Mouse (Mus musculus): ENCODE results near the gene Mybpc2. TPM values are rescaled to one million over a fixed set of nuclear protein-coding genes. Genes with fewer than 3 reads are reported as not detected.

The Mybpc2 gene
- polyA plus RNA-seq, 1 experiment: 6.4 TPM

DNA sequence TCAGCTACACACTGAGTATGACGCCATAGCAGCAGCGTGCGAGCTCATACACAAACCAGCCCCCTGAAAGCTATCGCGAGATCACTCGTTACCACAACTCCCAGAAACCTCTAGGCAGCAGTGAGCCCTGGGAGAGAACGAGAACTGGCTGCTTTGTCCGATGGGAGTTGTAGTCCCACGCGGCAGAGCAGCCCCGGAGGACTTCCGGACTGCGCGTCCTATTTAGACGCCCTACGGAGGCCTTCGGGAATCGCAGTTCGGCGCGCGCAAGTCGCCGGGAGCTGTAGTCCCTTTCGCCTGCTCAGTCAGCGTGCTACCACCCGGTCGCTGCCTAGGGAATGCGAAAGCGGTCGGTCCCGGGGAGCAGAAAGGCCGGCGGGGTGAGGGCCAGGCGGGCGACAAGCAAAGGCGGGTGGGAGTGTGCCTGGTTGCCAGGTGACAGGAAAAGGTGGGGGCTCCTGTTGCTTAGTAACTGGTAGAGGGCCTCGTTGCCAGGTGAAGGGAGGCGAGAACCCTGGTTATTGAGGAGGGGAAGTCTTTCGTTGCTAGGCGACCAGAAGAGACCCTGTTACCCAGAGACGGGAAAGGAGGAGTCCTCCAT is 56.5 kb downstream of the Mybpc2 start, which contains the start of gene Josd2:
Gene Josd2 (plus strand): TSS at position 170 of the 601 bp plus-strand sequence.
- peak within 1 kb of the TSS; percentile 67 for H3K4me3 ChIP-seq (ENCODE audit: insufficient read depth, low read depth, low read length)
- no peaks in the 10 kb centered on the region for H3K27me3 ChIP-seq (replicated peaks; ENCODE audit: control insufficient read depth, insufficient read depth, low read length)
- H3K4me1 ChIP-seq (ENCODE audit: control insufficient read depth, insufficient read depth, low read length): no peaks in the 10 kb centered on the region
- WGBS: 1% methylated on average over 42 of the region's 42 CpGs
- DNase-seq: peak; percentile 99
- TF ChIP-seq POLR2A (IDR thresholded peaks at IDR 0.05; ENCODE audit: low read depth, low read length) (no peak), CTCF (conservative IDR thresholded peaks at IDR 0.05; ENCODE audit: insufficient read depth, insufficient read length, low read depth, low read length) (no peak)
- H3K36me3 ChIP-seq (ENCODE audit: control insufficient read depth, insufficient read depth, low read length): no peaks in the 10 kb centered on the region
- no peak within 1 kb of the TSS for H3K27ac ChIP-seq (ENCODE audit: insufficient read depth, low read depth, low read length)

DNA sequence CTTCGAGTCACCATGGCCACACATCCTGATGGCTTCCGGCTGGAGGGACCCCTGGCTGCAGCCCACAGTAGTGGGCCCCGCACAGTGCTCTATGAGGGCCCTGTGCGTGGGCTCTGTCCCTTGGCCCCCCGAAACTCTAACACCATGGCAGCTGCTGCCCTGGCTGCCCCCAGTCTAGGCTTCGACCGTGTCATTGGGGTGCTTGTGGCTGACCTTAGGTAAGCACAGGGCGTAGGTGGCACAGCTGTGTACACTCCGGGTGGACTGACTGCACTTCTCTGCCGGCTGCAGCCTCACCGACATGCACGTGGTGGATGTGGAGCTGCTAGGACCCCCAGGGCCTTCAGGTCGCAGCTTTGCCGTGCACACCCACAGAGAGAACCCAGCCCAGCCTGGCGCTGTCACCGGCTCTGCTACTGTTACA is 57.6 kb downstream of the Mybpc2 start:
- TF ChIP-seq CTCF (conservative IDR thresholded peaks at IDR 0.05; ENCODE audit: insufficient read depth, insufficient read length, low read depth, low read length) (no peak), POLR2A (IDR thresholded peaks at IDR 0.05; ENCODE audit: low read depth, low read length) (no peak)
- peak overlapping the region; percentile 51; the same call in 1 of the 2 replicates for H3K4me3 ChIP-seq (ENCODE audit: insufficient read depth, low read depth, low read length)
- H3K4me1 ChIP-seq (ENCODE audit: control insufficient read depth, insufficient read depth, low read length): no peaks in the 10 kb centered on the region
- no peaks in the 10 kb centered on the region for H3K27me3 ChIP-seq (replicated peaks; ENCODE audit: control insufficient read depth, insufficient read depth, low read length)
- WGBS: 86% methylated on average over 16 of the region's 16 CpGs
- H3K27ac ChIP-seq (ENCODE audit: insufficient read depth, low read depth, low read length): no peak overlapping the region
- no peak for DNase-seq
- H3K36me3 ChIP-seq (ENCODE audit: control insufficient read depth, insufficient read depth, low read length): no peaks in the 10 kb centered on the region

- Histone ChIP-seq H3K27ac (ENCODE audit: insufficient read depth, low read depth, low read length) (peak overlapping the region; percentile 84), H3K4me3 (ENCODE audit: insufficient read depth, low read depth, low read length) (peak overlapping the region; percentile 51), H3K4me1 (ENCODE audit: control insufficient read depth, insufficient read depth, low read length) (no peaks in the 10 kb centered on the region), H3K27me3 (replicated peaks; ENCODE audit: control insufficient read depth, insufficient read depth, low read length) (no peaks in the 10 kb centered on the region), H3K36me3 (ENCODE audit: control insufficient read depth, insufficient read depth, low read length) (no peaks in the 10 kb centered on the region)
- peak; percentile 32 for DNase-seq
- 76% methylated on average over 10 of the region's 10 CpGs for WGBS
- TF ChIP-seq POLR2A (IDR thresholded peaks at IDR 0.05; ENCODE audit: low read depth, low read length): no peak
- TF ChIP-seq CTCF (conservative IDR thresholded peaks at IDR 0.05; ENCODE audit: insufficient read depth, insufficient read length, low read depth, low read length): no peak
These were observed 58.2 kb downstream of the Mybpc2 start for GRCm38 (mm10) chr7:44466006-44466887.

DNA sequence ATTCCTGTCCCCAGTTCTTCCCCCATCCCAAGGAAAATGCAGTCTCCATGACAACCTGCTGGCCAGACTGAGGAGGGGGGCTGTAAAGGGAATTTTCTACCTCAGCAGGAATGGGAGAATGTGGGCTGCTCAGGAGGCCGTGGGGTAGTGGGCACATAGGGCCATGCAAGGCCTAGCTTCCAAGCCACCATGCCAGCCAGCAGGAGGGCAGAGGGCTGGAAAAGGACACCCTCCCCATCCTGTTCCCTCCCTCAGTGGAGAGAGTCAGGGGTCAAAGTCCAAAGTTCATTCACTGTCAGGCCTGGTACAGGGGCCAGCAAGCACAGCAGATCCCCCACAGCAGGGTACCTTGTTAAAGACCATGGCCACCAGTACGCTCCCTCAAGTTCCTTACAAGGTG is 59.3 kb downstream of the Mybpc2 start, which contains the start of gene Aspdh:
Gene Aspdh (plus strand): TSS at position 281 of the 400 bp plus-strand sequence.
- Histone ChIP-seq H3K4me3 (ENCODE audit: insufficient read depth, low read depth, low read length) (peak within 1 kb of the TSS; percentile 51), H3K36me3 (ENCODE audit: control insufficient read depth, insufficient read depth, low read length) (no peaks in the 10 kb centered on the region), H3K27ac (ENCODE audit: insufficient read depth, low read depth, low read length) (peak within 1 kb of the TSS; percentile 84), H3K27me3 (replicated peaks; ENCODE audit: control insufficient read depth, insufficient read depth, low read length) (no peaks in the 10 kb centered on the region), H3K4me1 (ENCODE audit: control insufficient read depth, insufficient read depth, low read length) (no peaks in the 10 kb centered on the region)
- TF ChIP-seq CTCF (conservative IDR thresholded peaks at IDR 0.05; ENCODE audit: insufficient read depth, insufficient read length, low read depth, low read length) (no peak), POLR2A (IDR thresholded peaks at IDR 0.05; ENCODE audit: low read depth, low read length) (peak; percentile 16)
- DNase-seq: peak; percentile 90
- 51% methylated on average over 2 of the region's 2 CpGs for WGBS

DNA sequence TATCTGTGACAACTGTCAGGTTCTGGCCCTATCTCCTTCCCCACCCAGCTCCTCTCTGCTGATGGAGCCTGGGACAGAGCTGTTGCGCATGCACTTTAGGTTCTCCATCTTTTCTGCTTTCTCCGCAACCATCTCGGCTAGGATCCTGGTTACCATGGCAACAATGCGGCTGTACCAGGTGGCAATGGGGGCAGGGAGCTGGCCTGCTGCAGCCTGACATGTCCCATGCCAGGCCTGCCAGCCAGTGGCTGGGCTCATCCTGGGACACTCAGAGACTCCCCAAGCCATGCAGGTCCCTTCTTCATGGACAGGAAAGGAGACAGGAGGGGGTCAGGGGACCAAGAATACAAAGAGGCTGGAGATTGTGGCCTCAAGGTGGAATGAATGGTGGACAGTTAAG is 59.9 kb downstream of the Mybpc2 start:
- Histone ChIP-seq H3K27ac (ENCODE audit: insufficient read depth, low read depth, low read length) (no peak overlapping the region), H3K36me3 (ENCODE audit: control insufficient read depth, insufficient read depth, low read length) (no peaks in the 10 kb centered on the region), H3K4me3 (ENCODE audit: insufficient read depth, low read depth, low read length) (no peak overlapping the region), H3K4me1 (ENCODE audit: control insufficient read depth, insufficient read depth, low read length) (no peaks in the 10 kb centered on the region), H3K27me3 (replicated peaks; ENCODE audit: control insufficient read depth, insufficient read depth, low read length) (no peaks in the 10 kb centered on the region)
- TF ChIP-seq POLR2A (IDR thresholded peaks at IDR 0.05; ENCODE audit: low read depth, low read length) (no peak), CTCF (conservative IDR thresholded peaks at IDR 0.05; ENCODE audit: insufficient read depth, insufficient read length, low read depth, low read length) (no peak)
- DNase-seq: no peak
- 51% methylated on average over 4 of the region's 4 CpGs for WGBS

DNA sequence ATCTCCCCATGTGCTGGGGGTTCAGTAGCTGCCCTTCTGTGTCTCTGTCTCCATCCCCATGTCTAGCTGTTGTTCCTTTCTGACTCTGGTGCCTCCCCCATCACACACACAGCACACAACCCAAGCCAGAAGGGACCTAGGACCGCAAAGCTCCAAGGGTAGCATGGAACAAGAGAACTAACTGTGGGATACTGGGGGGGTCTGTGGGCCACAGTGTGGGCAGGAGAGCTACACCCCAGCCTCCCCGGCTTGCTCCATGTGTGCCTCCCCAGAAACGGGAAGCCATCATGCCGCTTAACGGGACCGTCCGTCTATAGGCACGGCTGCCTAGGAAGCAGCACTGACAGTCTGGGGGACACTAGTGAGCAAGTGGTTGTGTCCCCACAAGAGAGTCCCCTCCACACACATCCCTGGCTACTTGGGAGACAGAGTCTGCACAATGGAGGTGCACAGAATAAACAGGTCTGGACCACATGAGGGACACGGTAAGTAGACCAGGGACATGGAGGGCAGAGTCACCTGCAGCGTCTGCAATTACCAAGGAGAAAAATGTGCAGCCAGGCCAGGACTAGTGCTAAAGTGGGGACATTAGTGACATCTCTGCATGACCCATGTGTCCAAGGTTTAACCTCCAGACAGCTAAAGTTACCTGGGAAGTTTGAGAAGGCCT is 60.8 kb downstream of the Mybpc2 start:
- H3K27ac ChIP-seq (ENCODE audit: insufficient read depth, low read depth, low read length): no peak overlapping the region
- no peaks in the 10 kb centered on the region for H3K4me1 ChIP-seq (ENCODE audit: control insufficient read depth, insufficient read depth, low read length)
- WGBS: 86% methylated on average over 10 of the region's 10 CpGs
- TF ChIP-seq POLR2A (IDR thresholded peaks at IDR 0.05; ENCODE audit: low read depth, low read length): no peak
- no peak for TF ChIP-seq CTCF (conservative IDR thresholded peaks at IDR 0.05; ENCODE audit: insufficient read depth, insufficient read length, low read depth, low read length)
- DNase-seq: no peak
- H3K36me3 ChIP-seq (ENCODE audit: control insufficient read depth, insufficient read depth, low read length): no peaks in the 10 kb centered on the region
- no peak overlapping the region for H3K4me3 ChIP-seq (ENCODE audit: insufficient read depth, low read depth, low read length)
- H3K27me3 ChIP-seq (replicated peaks; ENCODE audit: control insufficient read depth, insufficient read depth, low read length): no peaks in the 10 kb centered on the region

Measured in kidney, adult 2 months (tissue).